8 mouse cellular contexts compared by ENCODE assay signal in genomic region chr7:60238595-60239195, GRCm38 (mm10).
DNase-seq lines count a peak whose midpoint lies in the region; ATAC-seq and TF ChIP-seq lines count a peak whose summit lies in the region.
"Not testable (repeated sequence)": the region's sequence is repeated elsewhere in the genome, so short reads cannot be mapped to it uniquely, and the experiment has no call there.

No protein-coding gene starts in this region.

- not testable (repeated sequence) for H3K27me3 ChIP-seq in forebrain, postnatal 0 days (ENCODE audit: insufficient read depth, low read length); liver, embryonic 14.5 days (ENCODE audit: control insufficient read depth, insufficient read depth, low read length); midbrain, embryonic 14.5 days (ENCODE audit: control insufficient read depth, insufficient read depth, low read length)

- H3K36me3 ChIP-seq in forebrain, postnatal 0 days (ENCODE audit: insufficient read depth); liver, embryonic 14.5 days (replicated peaks; ENCODE audit: control insufficient read depth, insufficient read depth, low read depth); midbrain, embryonic 14.5 days (ENCODE audit: control insufficient read depth, insufficient read depth, low read length): not testable (repeated sequence)

- ATAC-seq in forebrain, postnatal 0 days; liver, embryonic 14.5 days (ENCODE audit: insufficient read depth); midbrain, embryonic 14.5 days (ENCODE audit: low FRiP score, low TSS enrichment): not testable (repeated sequence)

- H3K9me3 ChIP-seq in forebrain, postnatal 0 days (ENCODE audit: low read length); liver, embryonic 14.5 days (ENCODE audit: control insufficient read depth, low read length); midbrain, embryonic 14.5 days (ENCODE audit: control insufficient read depth, low read length): not testable (repeated sequence)

- not testable (repeated sequence) for H3K27ac ChIP-seq in forebrain, postnatal 0 days (ENCODE audit: low read depth, low read length); layer of hippocampus, adult 2 months; liver, embryonic 14.5 days; midbrain, embryonic 14.5 days (replicated peaks; ENCODE audit: low read depth, low read length)

- not testable (repeated sequence) for H3K4me2 ChIP-seq in forebrain, postnatal 0 days (ENCODE audit: low read depth); liver, embryonic 14.5 days (ENCODE audit: low read depth); midbrain, embryonic 14.5 days (ENCODE audit: low read length)

- not testable (repeated sequence) for H3K9ac ChIP-seq in forebrain, postnatal 0 days; liver, embryonic 14.5 days (replicated peaks); midbrain, embryonic 14.5 days (replicated peaks; ENCODE audit: low read length)

- TF ChIP-seq CTCF in forebrain, postnatal 0 days (IDR thresholded peaks at IDR 0.05; ENCODE audit: low read depth) = peak; percentile 54
- TF ChIP-seq CTCF in layer of hippocampus, adult 2 months (conservative IDR thresholded peaks at IDR 0.05) = peak; percentile 67
- TF ChIP-seq CTCF in liver, embryonic 14.5 days (IDR thresholded peaks at IDR 0.05; ENCODE audit: low read depth) = peak; percentile 27; the same call in 1 of the 2 replicates

- WGBS in forebrain, postnatal 0 days = 9% methylated on average over 4 of the region's 4 CpGs
- 1% methylated on average over 4 of the region's 4 CpGs for WGBS in liver, embryonic 14.5 days (ENCODE audit: insufficient replicate concordance)
- 11% methylated on average over 4 of the region's 4 CpGs for WGBS in midbrain, embryonic 14.5 days

- TF ChIP-seq EP300 in liver, embryonic 14.5 days (IDR thresholded peaks at IDR 0.05; ENCODE audit: low read depth) = not testable (repeated sequence)

- not testable (repeated sequence) for H3K4me3 ChIP-seq in forebrain, postnatal 0 days (ENCODE audit: low read depth, low read length); layer of hippocampus, adult 2 months; liver, embryonic 14.5 days (ENCODE audit: insufficient read depth in 1 of 2, low read depth in 2 of 2, low read length in 2 of 2); midbrain, embryonic 14.5 days (replicated peaks; ENCODE audit: low read depth, low read length)

- peak; percentile 19 for DNase-seq in adrenal gland, postnatal 10 days
- DNase-seq in cerebellum, postnatal 10 days = peak; percentile 44 to 50
- DNase-seq in forebrain, postnatal 0 days = peak; percentile 2
- peak; percentile 29 for DNase-seq in kidney, adult 18-20 months
- peak in 1 of 2 experiments; percentile 39 for DNase-seq in layer of hippocampus, adult 2 months (ENCODE audit: low spot score in 2 of 2)
- DNase-seq in liver, embryonic 14.5 days (ENCODE audit: low read depth in 3 of 3, low spot score in 3 of 3) = not testable (repeated sequence)
- peak; percentile 28 for DNase-seq in midbrain, embryonic 14.5 days
- DNase-seq in testis, postnatal 10 days (ENCODE audit: low spot score) = peak; percentile 41

- not testable (repeated sequence) for H3K4me1 ChIP-seq in forebrain, postnatal 0 days (ENCODE audit: insufficient read depth); liver, embryonic 14.5 days (replicated peaks; ENCODE audit: control insufficient read depth in 2 of 2, insufficient read depth in 2 of 2, low read length in 1 of 2); midbrain, embryonic 14.5 days (ENCODE audit: control insufficient read depth, insufficient read depth, low read length)
